Mouse (Mus musculus) brain, adult 10 weeks (tissue): ENCODE results near the gene Gm49358. TPM values are rescaled to one million over a fixed set of nuclear protein-coding genes. Genes with fewer than 3 reads are reported as not detected.

Source experiments
- polyA plus RNA-seq: library from polyadenylated mRNA; stranded (reverse); fragments of 350-450 nt; fragmentation: Illumina TruSeq; extraction: RNeasy Lipid Tissue Mini Kit (QIAGEN cat#74804); gene quantifications from one replicate; pipeline ENCODE4 v1.2.3, GENCODE M21; 2015; ENCODE audit warnings: low read depth, low replicate concordance

Gene Gm49358
- polyA plus RNA-seq, result 2.7 TPM

DNA sequence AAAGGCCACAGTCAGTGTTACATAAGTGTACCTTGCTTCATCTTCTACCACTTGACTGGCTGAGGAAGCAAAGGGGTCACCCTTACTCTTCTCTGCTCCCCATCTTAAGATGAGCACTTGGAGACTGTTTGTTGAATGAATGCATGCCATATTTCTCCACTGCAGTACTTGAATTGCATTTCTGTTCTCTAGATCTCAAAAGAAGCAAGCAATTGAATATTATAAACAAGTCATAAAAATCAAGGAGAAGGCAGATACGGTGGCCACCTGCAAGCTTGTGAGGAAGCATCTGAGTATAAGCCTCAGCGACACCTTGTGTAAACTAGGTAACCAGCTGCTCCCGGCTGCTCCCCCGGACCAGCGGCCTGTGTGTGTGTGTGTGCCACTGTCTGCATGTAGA, at the start of gene Gm49358:
Gene Gm49358 (plus strand): TSS at position 301 of the 400 bp plus-strand sequence.

DNA sequence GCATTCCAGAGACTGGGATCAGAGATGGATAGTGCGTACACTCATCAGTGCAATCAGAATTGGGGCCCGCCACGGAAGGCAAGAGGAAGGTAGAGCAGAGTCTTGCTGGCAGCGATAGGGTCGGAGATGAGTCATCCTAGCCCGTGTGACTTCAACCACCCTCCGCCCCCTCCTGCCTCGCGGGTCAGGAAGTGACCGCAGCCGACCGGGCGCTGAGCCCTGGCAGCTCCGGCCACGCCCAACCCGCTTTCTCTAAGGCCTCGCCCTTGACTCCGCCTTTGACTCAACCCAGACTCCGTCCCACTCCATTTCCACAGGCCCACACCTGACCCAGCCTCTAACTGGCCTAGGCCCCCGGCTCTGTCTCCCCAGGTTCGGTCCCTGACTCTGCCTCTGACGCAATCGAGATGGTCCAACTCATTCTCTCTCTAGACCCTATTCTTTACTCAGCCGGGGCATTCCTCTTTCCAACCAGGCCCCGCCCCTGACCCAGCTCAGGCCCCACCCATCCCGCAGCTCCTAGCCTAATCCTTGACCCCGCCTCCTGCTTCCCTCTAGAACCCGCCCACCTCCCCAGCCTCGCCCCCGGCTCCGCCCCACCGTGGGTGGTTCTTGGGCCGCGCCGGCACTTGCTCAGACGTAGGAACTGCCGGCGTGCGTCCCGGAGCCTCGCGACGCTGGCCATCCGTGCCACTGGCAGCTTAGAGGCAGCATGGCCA, 14.8 kb downstream of the Gm49358 start, which contains the start of gene Nt5dc3:
Gene Nt5dc3 (plus strand): TSS at position 608 of the 719 bp plus-strand sequence.

Other genes starting within 250 kb of the Gm49358 start
- gene Hsp90b1, start 58.5 kb upstream of the Gm49358 start, polyA plus RNA-seq, result 302 TPM
- gene Ttc41, start 58.2 kb upstream of the Gm49358 start, polyA plus RNA-seq, result 0.91 TPM
- gene Nt5dc3, start 15.0 kb downstream of the Gm49358 start, polyA plus RNA-seq, result 58.2 TPM
- 0.18 TPM for gene Stab2, start 244.1 kb downstream of the Gm49358 start, polyA plus RNA-seq